Mouse (Mus musculus): ENCODE results near the gene Exoc5.

DNA sequence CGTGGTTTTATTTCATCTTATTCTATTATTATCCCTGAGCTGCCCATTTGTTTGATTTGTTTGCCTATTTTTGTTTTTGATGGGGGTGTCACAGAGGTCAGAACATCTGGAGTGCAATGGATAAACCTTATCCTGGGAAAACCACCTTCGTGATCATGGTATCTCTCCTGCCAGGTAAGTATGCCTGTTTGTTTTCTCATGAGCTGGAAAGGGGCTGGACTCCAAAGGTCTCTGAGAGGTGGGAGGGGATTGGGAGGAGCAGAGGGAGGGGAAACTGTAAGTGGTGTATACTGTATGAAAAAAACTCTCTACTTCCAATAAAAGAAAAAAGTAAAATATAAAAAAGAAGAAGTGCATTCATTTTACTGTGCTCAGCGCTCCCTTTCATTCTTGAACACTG lies 64.8 kb downstream of the Exoc5 start:
- no peak for TF ChIP-seq POLR2A (IDR thresholded peaks at IDR 0.05; ENCODE audit: extremely low read depth, insufficient read depth, low read length)
- TF ChIP-seq CTCF (IDR thresholded peaks at IDR 0.05; ENCODE audit: low read depth, low read length), result no peak
